Mouse (Mus musculus): Measurements from ENCODE around the gene Ank3.

Gene Ank3

DNA sequence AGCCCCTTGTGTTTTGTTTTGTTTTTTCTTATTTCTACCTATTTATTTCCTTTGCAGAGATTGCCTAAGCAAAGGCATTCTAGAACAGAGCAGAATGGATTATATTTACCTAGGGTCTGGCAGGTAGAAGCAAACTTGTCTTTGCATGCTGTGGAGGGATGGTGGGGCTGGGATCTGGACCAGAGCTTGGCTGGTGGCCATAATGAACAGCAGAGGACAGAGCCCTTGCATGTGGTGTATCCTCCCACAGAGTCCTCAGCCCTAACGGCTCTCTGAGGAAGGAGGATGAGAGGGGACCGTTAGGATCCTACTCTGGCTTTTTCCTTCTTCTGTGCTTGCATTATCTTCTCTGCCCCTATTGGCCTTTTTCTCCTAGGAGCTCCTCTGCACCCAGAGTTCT lies 79.1 kb downstream of the Ank3 start:
- DNase-seq (ENCODE audit: low read depth): no peak

DNA sequence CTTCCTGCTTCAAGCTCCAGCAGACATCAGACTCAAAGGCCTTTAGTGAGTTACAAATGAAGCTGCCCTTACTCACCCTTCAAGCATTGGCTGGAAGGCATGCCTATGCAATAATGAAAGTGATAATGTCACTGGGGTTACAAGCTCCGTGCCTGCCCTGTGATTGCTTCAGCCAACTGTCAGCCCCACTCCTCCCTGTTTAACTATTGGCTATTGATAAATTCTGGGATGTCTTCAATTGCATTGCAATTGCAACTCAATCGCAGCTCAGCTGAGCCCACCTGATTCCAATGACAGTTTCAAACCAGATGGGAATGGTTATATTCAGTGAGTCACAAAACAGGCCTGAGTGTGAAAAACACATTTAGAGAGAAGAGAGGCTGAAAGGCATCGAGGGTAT lies 80.3 kb downstream of the Ank3 start:
- no peak for DNase-seq (ENCODE audit: low read depth)

DNA sequence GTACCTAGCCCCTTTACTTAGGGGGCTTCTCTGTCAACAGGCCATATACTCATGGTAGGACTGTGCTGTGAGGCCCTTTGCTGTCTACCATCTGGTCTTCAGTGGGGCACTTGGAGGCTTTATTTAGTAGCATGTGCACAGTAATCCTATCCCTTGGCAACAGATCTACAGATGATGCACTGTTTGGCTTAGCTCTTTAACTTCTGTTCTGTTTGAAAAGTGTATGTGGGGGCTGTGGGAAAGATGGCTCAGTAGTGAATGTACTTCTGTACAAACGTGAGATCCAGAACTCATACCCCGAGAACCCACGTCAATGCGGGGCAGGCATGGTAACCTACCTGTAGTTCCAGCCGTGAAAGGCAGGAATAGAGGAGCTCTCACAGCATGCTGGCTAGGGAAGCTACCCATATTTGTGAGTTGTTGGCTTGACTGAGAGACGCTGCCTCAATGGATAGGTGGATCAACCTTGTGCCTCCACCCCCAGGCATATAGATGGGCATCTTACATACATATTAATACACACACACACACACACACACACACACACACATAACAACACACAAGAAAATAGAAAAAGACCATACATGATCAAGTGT lies 86.7 kb downstream of the Ank3 start:
- DNase-seq (ENCODE audit: low read depth): no peak

DNA sequence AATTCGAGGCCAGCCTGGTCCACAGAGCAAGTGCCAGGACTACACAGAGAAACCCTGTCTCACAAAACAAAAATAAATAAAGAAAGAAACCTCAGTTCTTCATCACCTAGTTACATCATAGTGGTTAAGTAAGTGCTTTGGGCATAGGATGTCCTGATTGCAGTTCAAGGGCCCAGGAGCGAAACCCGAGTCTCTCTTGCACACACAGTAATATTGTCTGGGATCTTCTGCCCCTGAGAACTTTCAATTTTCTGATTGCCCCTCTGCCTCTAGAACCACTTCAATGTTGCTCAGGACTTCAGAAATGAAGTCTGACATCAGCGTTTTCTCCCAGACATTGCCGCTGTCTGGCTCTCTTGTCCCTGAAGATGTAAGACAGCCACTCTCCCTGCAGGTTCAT lies 91.6 kb downstream of the Ank3 start:
- no peak for DNase-seq (ENCODE audit: low read depth)

DNA sequence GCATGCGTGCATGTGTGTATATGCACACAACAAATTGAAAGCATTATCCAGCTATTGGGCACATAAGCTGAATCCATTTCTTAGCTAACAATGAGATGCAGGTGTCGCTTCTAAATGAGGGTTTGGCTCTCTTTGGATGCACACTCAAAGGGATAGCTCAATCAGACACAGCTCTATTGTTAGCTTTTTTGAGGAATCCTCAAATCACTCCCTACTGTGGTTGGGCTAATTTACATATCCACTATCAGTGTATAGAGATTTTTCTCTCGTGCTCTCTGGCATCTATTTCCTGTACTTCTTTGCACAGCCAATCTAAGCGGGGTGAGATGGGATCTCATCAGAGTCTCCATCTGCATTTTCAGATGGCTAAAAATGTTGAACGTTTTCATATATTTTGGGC lies 93.4 kb downstream of the Ank3 start:
- no peak for DNase-seq (ENCODE audit: low read depth)

DNA sequence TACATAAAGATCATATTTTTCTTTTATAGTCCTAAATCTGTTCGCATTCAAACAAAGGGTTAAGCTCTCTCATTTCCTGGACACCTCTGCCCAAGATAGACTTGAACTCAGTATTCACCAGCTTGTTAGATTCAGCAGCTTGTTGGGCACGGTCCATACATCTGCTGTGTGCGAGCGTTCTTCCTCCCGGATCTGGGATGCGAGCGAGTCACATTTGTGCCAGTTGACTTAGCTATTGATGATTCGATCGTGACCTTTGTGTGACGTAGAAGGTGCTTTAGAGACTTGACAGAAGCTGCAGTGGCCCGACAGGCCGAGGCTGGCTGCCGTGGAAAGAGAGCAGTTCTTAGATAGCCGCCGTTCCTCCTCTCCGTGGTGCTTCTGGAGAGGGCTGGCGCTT lies 98.8 kb downstream of the Ank3 start:
- DNase-seq (ENCODE audit: low read depth): no peak

DNA sequence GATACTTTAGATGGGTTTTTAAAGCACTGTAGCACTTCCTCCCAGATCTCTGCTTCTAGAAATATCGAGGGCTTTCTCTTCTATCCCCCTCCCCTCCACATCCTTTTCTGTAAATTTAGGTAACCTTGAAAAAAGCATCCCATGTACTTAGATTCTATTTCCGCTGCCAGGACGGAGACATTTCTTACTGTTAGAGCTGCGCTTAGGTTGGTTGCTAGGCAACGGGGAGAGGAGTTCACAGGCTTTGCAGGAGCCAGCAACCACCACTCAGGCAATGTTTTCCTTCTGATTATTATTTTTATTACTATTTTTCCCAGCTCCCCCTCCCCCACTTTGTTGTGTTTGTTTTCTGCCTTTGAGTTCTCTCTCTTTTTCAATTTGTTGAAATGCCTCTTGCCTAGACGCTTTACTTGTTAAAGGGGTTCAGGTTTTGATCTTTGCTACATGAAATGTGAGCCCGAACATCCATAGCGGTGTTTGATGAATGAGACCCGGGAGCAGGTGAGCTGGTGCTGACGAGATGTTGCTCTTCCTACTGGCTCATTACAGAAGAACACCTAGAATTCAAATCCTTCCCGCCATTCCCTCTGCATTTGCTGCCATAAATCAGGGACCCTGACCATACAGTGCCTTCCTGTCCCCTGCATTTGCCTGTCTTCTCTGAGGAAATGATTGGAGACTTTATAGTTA lies 101.7 kb downstream of the Ank3 start:
- no peak for DNase-seq (ENCODE audit: low read depth)

DNA sequence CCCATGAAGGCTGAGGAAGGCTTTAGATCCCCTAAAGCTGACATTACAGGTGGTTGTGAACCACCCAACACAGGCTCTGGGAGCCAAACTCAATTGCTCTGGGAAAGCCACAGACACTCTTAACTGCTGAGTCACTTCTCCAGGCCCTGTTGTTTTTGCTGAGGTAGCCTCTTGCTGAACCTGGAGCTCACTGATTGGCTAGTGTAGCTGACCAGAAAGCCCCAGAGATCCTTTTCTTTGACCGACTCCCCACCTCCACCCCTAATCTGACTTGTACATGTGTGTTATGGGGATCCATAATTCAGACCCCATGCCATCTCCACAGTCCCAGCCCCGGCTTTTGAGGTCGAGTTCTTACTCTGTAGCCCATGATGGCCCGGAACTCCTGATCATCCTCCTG lies 105.2 kb downstream of the Ank3 start:
- DNase-seq (ENCODE audit: low read depth): no peak

DNA sequence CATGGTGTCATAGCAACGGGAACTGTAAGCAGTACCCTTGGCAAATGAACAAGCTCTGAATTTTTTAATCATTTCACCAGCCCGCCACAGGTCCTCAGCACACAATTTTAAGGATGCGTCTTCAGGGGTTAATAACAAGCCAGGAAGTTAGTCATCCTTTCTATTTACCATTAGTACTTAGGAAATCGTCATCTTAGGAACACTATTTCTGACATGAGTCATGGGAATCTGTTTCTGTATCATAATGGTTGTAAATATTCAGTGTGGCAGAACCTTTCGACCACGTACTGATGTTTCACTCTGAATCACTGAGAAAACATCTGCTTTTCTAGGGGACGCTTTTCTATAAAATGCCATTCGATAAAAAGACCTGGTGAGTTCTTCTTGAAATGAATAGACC lies 109.1 kb downstream of the Ank3 start:
- DNase-seq (ENCODE audit: low read depth): no peak

DNA sequence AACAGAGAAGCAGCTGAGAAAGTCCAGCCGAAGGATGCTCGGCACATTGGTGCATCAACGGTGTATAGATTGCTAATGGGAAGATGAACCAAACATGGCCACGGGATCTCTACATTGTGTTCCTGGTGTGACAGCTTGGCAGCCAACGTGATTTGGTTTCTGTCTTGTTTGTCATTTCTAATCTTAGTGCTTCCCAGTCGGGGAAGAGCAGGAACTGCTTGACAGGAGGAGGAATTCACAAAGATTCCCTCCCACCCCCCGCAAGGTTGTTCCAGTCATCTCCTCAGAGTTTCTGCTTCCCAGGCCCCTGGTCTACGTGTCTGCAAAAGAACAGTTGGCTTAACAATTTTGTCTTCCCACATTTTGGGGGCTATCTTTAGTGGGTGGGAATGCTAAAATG lies 111.8 kb downstream of the Ank3 start:
- no peak for DNase-seq (ENCODE audit: low read depth)

DNA sequence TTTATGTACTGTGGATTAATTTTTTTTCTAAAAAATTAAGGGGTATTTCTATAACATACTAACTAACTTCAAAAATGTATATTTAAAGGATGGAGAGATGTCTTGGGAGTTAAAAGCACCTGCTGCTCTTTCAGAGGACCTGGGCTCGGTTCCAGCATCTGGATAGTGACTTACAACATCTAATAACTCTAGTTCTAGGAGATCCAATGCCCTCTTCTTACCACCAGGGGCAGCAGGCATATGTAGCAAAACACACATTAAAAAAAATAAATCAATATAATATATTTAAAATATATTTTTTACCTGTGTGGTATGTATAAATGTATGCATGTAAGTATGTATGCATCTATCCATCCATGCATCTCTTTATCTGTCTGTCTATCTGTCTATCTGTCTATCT lies 112.7 kb downstream of the Ank3 start:
- DNase-seq (ENCODE audit: low read depth): no peak

DNA sequence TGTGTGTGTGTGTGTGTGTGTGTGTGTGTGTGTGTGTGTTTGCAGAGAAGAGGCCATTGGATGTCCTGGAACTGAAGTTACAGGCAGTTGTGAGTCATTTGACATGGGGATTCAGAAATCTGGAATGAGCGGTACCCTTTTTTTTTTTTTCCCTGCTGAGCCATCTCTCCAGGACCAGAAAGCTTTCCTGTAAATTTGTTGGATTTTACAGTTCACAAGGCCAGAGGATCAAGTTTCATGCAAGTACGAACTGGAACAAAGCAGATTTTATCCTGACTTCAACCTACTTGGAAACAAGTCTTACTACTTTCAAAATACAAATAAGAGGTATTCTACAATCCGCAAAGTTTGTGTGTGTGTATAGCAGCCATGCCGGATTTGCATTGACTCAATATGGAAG lies 123.4 kb downstream of the Ank3 start:
- DNase-seq (ENCODE audit: low read depth): no peak

DNA sequence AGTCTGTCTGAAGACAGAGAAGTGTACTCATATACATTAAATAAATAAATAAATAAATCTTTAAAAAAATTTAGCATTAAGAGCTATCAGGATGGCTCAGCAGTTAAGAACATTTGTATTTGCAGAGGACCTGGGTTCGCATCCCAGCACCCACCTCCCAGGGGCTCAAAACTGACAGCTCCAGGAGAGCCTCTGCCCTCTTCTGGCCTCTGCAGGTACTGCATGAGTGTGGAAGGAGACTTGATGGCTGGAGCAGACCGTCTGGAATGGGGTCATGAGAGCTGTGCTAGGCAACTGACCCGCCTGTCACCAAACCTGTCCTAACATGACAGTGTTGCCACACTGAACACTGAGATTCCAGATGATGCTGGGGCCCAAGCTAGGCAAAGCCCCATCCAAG lies 124.6 kb downstream of the Ank3 start:
- DNase-seq (ENCODE audit: low read depth): no peak

DNA sequence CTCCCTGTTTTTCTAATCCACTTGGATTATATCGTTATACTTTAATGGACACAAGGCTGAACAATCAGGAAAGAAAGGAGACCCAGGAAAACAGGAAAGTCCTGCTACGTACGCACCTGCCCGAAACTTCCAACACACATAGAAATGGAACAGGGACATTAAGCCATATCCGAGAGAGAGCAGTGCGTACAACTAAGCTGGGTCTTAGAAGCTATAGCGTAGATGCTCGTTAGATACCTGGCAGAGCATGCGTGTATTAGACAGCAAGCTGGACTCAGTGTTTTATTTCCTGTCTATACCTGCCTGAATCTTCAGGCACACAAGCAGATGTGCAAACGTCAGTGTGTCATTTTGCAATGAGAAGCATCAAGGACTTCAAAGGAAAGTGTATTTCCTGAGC lies 128.7 kb downstream of the Ank3 start:
- DNase-seq (ENCODE audit: low read depth): no peak

DNA sequence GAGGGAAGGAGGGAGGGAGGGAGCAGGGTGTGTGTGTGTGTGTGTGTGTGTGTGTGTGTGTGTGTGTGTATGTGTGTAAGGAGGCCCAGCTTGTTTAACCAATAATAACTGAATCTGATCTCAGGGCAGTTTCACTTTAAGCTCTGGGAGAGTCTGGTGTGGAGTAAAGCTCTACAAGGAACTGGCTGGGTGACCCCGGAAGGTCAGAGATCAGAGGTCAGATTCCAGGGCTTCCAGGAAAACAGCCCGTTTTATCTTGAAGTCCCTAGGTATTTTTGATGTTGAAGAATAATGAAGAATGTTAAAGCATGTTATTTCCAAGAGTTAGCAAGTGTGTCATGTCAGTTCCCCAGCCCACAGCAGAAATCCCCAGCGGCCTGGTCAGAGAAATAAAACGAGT lies 130.2 kb downstream of the Ank3 start:
- no peak for DNase-seq (ENCODE audit: low read depth)

DNA sequence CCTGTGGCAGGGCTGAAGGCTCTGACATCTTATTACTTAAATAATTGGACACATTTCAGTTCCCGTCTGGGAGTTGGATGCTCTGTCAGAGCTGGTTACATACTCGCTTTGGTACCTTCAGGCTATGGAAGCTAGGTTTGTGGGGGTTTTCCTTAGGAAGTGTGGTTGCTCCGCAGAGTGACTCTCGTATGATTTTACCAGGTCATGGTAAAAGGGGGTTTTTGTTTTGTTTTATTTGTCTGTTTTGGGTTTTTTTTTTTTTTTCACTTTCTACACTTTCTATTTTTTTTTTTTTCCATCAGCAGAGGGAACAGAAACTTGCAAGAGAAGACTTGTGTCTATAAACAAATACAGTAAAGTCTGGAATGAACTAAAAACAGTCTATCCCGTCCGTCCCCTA lies 131.8 kb downstream of the Ank3 start:
- no peak for DNase-seq (ENCODE audit: low read depth)

DNA sequence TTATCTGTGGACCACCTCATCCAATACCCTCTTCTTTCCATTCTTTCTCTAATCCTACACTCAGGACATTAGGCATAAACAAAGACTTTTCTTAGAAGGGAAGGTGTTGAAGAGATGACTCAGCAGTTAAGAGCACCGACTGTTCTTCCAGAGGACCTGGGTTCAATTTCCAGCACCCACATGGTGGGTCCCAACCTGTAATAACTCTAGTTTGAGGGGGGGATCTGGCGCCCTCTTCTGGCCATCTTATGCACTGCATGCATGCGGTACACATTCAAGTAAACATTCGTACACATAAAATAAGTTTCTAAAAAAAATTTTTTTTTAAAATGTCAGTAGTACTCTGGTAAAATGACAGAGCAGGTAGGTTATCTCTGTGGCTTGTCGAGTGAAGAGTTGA lies 133.0 kb downstream of the Ank3 start:
- no peak for DNase-seq (ENCODE audit: low read depth)

DNA sequence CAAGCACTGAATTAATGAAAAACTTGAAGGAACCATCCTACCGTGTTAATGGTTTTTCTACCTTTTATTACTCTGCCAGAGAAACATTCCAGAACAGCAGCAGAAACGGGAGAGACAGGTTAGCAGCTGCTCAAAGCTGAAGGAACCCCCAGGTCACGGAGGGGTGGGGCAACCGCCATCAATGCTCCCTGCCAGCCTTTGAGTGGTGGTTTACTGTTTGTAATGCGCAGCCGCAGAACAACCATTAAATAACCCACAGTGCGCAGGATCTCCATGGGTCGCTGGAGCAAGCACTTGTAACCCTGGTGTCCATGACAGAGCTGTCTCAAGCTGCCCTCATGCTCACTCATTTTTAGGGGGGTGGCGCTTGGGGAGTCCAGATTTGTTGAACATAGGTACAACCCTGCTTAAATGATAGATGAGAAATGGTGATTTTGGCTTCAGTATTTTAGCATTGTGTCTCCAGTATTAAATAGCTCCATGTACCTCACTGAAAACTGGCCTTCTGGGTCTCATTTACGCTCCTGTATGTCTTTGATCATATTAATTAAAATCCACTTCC lies 133.7 kb downstream of the Ank3 start:
- no peak for DNase-seq (ENCODE audit: low read depth)

DNA sequence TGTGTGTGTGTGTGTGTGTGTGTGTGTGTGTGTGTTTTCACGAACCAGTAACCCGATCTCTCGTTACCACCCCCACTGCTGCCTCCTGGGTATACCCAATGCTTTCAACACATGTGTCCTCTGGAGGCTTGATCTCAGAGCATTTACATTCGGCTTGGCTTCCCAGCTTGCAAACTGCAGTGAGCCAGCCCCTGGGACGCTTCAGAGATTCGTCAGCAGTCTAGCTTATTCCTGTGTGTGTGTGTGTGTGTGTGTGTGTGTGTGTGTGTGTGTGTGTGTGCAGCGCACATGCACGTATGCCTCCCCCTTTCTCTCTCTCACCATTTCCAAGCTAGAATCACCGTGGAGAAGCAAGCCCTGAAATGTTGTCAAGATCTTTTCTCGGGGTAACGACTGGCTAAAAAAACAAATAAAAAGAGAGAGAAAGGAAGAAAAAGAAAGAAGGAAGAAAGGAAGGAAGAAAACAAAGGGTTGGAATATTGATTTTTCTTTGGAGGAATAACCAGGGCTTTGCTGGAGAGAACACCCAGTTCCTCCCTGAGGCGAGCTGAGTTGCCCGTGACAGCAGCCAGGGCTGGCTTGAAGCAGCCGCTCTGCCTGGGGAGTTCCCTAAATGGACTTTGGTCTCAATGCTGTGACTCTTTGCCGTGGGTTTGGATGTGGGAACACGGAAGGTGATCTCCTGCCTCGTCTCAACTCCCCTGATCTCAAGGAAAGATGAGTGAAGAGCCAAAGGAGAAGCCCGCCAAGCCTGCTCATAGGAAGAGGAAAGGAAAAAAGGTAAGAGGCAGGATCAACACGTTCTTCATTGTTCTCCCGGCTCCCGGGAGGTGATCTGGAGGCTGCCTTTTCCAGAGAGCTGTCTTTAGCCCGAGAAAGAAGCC lies 135.2 kb downstream of the Ank3 start:
- no peak for DNase-seq (ENCODE audit: low read depth)

DNA sequence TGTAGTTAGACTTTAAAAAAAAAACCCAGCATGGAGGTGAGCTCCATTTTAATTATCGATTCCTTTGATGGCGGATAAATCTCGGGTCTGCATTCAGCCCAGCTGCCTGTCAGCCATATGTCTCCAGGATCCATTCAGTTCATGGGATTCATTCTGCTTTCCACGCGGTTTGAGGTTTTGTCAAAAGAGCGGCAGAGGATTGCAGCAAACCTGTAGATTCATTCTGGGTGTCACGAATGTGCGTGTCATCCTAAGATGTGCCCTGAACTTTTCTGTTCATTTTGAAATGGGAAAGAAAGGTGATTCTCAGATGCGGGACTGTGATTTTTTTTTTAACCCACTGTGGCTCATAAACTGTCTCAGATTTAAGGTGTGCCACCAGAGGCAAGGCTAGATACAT lies 136.1 kb downstream of the Ank3 start:
- no peak for DNase-seq (ENCODE audit: low read depth)

DNA sequence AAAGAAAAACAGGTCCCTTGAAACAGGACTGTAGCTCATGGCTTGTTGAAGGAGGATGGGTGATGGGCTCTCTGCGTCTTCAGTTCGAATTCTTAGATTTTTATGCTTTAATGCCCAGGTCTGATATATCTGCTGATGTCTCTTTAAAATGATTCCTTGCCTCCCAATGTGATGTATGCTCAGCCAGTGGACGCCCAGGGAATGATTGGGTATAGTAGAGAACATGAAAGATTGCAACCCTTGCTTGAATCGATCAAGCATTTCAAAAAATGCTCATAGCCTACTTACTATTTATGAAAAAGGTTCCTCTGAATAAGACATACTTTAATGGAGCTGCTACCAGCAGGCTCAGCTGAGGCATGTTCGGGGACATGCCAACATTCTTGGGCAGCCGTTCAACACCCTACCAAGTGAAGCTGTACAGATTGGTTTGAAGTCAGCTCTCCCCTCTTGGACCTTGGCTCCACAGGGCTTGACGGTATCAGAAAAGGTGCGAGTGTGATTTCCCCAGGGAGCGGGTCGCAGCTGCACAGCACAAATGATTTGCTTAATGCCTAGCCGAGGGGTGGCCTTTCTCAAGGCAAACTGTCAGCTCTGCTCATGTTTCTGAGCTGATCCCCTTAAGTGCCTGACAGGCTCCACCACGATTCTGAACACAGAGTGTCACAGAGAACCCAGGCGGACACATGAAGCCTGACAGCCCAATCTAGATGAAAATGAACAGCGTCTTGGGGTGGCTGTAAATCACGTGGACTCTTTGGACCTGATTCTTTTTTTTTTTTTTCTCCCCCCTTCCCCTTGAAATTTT lies 136.8 kb downstream of the Ank3 start:
- DNase-seq (ENCODE audit: low read depth): no peak

DNA sequence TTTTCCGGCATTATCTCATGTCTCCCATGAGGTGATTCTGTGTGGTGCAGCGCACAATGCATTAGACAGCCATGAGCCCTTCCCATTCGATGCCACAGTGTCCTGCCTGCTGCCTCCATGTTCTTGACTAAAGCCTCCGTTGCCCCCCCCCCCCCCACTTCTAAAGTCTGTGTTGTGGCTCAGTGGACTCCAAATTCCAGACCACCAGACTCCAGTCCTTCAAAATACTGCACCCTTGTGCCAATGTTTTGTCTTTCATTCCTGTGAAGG lies 137.3 kb downstream of the Ank3 start:
- DNase-seq (ENCODE audit: low read depth): no peak

All from naive thymus-derived CD4-positive, alpha-beta T cell, adult 2 months (primary cell).